Mouse (Mus musculus) gastrocnemius, adult 18-20 months (tissue): ENCODE data around the gene Tmprss11d. TPM values are rescaled to one million over a fixed set of nuclear protein-coding genes. Genes with fewer than 3 reads are reported as not detected.
A peak's percentile ranks its signal among the peaks of the same experiment; 100 is the strongest.
"Not testable (repeated sequence)": the region's sequence is repeated elsewhere in the genome, so short reads cannot be mapped to it uniquely, and the experiment has no call there.

Experiments used
- DNase-seq: peaks from one replicate; pipeline ENCODE4 v3.0.0; 2021; ENCODE audit warnings: low spot score
- long read RNA-seq, 2 experiments: library from polyadenylated mRNA; stranded (forward); transcript quantifications; one replicate each; pipeline ENCODE4 v2.0.0; 2021
- total RNA-seq, 2 experiments: library from RNA; stranded (reverse); gene quantifications; 2 replicates each; pipeline ENCODE4 v1.2.3; 2021

The Tmprss11d gene
- total RNA-seq, result not detected
- long read RNA-seq, experiment 1, result 0 reads
- long read RNA-seq, experiment 2, result 0 reads

GRCm38 (mm10) chr5:86373320-86373719 lies at the start of gene Tmprss11d:
TSS of gene Tmprss11d (minus strand) at chr5:86373420.
- DNase-seq, result no peak

GRCm38 (mm10) chr5:86421323-86422028 lies 48.3 kb upstream of the Tmprss11d start:
- DNase-seq, result no peak

GRCm38 (mm10) chr5:86419494-86419893 lies 46.3 kb upstream of the Tmprss11d start:
- no peak for DNase-seq

- DNase-seq, result no peak
Observed at GRCm38 (mm10) chr5:86414280-86414679, 41.1 kb upstream of the Tmprss11d start.

- peak; percentile 3 for DNase-seq
Observed at GRCm38 (mm10) chr5:86410815-86411214, 37.6 kb upstream of the Tmprss11d start.

GRCm38 (mm10) chr5:86407941-86408340 lies 34.7 kb upstream of the Tmprss11d start:
- no peak for DNase-seq

GRCm38 (mm10) chr5:86407191-86407590 lies 34.0 kb upstream of the Tmprss11d start:
- no peak for DNase-seq

GRCm38 (mm10) chr5:86359412-86359985 lies 13.7 kb downstream of the Tmprss11d start:
- no peak for DNase-seq

- DNase-seq, result peak; percentile 33
Observed at GRCm38 (mm10) chr5:86352966-86353365, 20.3 kb downstream of the Tmprss11d start.

- DNase-seq, result not testable (repeated sequence)
Observed at GRCm38 (mm10) chr5:86318018-86318956, 54.9 kb downstream of the Tmprss11d start.

GRCm38 (mm10) chr5:86306116-86306515 lies 67.1 kb downstream of the Tmprss11d start:
- DNase-seq, result no peak

- no peak for DNase-seq
Observed at GRCm38 (mm10) chr5:86303877-86304276, 69.3 kb downstream of the Tmprss11d start.

- DNase-seq, result no peak
Observed at GRCm38 (mm10) chr5:86289208-86289607, 84.0 kb downstream of the Tmprss11d start, which contains the start of gene Tmprss11c. TSS of gene Tmprss11c (minus strand) at chr5:86289308.

Other genes with a start within 250 kb of the Tmprss11d start
- gene Uba6, start 200.6 kb downstream of the Tmprss11d start, total RNA-seq, result 1 to 10 TPM; 5.0 to 5.4 TPM
- not detected for gene Gnrhr, start 175.5 kb downstream of the Tmprss11d start, total RNA-seq
- gene Tmprss11c, start 84.1 kb downstream of the Tmprss11d start, total RNA-seq, result not detected
- not detected for gene Tmprss11a, start 95.6 kb upstream of the Tmprss11d start, total RNA-seq
- gene Tmprss11g, start 145.2 kb upstream of the Tmprss11d start, total RNA-seq, result not detected